Mouse (Mus musculus) liver, embryonic 14.5 days (tissue): ENCODE measurements around the gene Ndufaf3. TPM values are rescaled to one million over a fixed set of nuclear protein-coding genes. Genes with fewer than 3 reads are reported as not detected.

Experiments
- ATAC-seq: fragments of 200-750 bp; cut with Nextera tagmentation; 2 replicates; pipeline ENCODE4 v1.8.0; 2017; ENCODE audit warnings: moderate number of reproducible peaks, mild to moderate bottlenecking, moderate library complexity; ENCODE audit not compliant: insufficient read depth
- DNase-seq, 3 experiments: peaks; one replicate each; pipeline ENCODE4 v3.0.0-alpha.2; 2012 to 2013; ENCODE audit warnings: low read depth in 3 of 3, low spot score in 3 of 3
- H3K27ac ChIP-seq: fragments of 300-500 bp; sonication (generic); 2 replicates; pipeline ENCODE4 v1.5.1; 2014; ENCODE audit warnings: moderate library complexity, mild to moderate bottlenecking, control low read depth, inconsistent platforms
- H3K27me3 ChIP-seq: fragments of 300-500 bp; sonication (generic); 2 replicates; pipeline ENCODE4 v1.6.1; 2014; ENCODE audit warnings: mild to moderate bottlenecking, low read length, moderate library complexity; ENCODE audit not compliant: control insufficient read depth, insufficient read depth
- H3K36me3 ChIP-seq: fragments of 300-500 bp; sonication (generic); replicated peaks from 2 replicates; pipeline ENCODE4 v1.6.1; 2014; ENCODE audit warnings: low read depth; ENCODE audit not compliant: control insufficient read depth, insufficient read depth
- H3K4me1 ChIP-seq, 2 experiments: fragments of 200-500 bp in 1 of 2; fragments of 300-500 bp in 1 of 2; sonication (generic) in 1 of 2; replicated peaks; 2 replicates each; pipeline ENCODE4 v1.6.1; 2012 to 2014; ENCODE audit warnings: antibody characterized with exemption in 1 of 2, inconsistent platforms in 1 of 2, low read length in 1 of 2; ENCODE audit not compliant: control insufficient read depth in 2 of 2, insufficient read depth in 2 of 2
- H3K4me2 ChIP-seq: fragments of 300-500 bp; sonication (generic); 2 replicates; pipeline ENCODE4 v1.6.1; 2014; ENCODE audit warnings: low read depth, mild to moderate bottlenecking, control low read depth, moderate library complexity
- H3K4me3 ChIP-seq, 2 experiments: fragments of 200-500 bp in 1 of 2; fragments of 300-500 bp in 1 of 2; sonication (generic) in 1 of 2; 2 replicates each; pipeline ENCODE4 v1.5.1; 2012 to 2014; ENCODE audit warnings: low read depth in 2 of 2, low read length in 2 of 2, mild to moderate bottlenecking in 2 of 2, control low read depth in 1 of 2, inconsistent platforms in 1 of 2, moderate library complexity in 1 of 2; ENCODE audit not compliant: insufficient read depth in 1 of 2
- H3K9ac ChIP-seq: fragments of 300-500 bp; sonication (generic); replicated peaks from 2 replicates; pipeline ENCODE4 v1.6.1; 2014; ENCODE audit warnings: mild to moderate bottlenecking, control low read depth, moderate library complexity
- H3K9me3 ChIP-seq: fragments of 300-500 bp; sonication (generic); 2 replicates; pipeline ENCODE4 v1.6.1; 2016; ENCODE audit warnings: low read length, mixed read lengths; ENCODE audit not compliant: control insufficient read depth
- CTCF ChIP-seq: IDR thresholded peaks from 2 replicates; pipeline ENCODE4 v1.5.1; 2016; ENCODE audit warnings: antibody characterized with exemption, low read depth, control low read depth
- EP300 ChIP-seq: IDR thresholded peaks from 2 replicates; pipeline ENCODE4 v1.6.1; 2016; ENCODE audit warnings: antibody characterized with exemption, low read depth
- WGBS: fragments of 180-500 bp; shearing (Covaris S2); extraction: QIAGEN DNeasy Blood & Tissue Kit; methylation state at CpG from one replicate; pipeline ENCODE4 v1.1.7; 2014; ENCODE audit not compliant: insufficient replicate concordance; 5-methylcytosine and 5-hydroxymethylcytosine counted together
- polyA plus RNA-seq, 2 experiments: library from polyadenylated mRNA; depleted of rRNA in 1 of 2; stranded (reverse) in 1 of 2; unstranded in 1 of 2; fragments of >200 nt; fragmentation: Nextera tagmentation in 1 of 2; extraction: Ambion mirVana in 1 of 2; gene quantifications; 2 replicates each; pipeline versions ENCODE4 v1.2.1 to v1.2.3; 2012 to 2014

Gene Ndufaf3
- polyA plus RNA-seq, 2 experiments = 12.1 to 36.1 TPM

DNA sequence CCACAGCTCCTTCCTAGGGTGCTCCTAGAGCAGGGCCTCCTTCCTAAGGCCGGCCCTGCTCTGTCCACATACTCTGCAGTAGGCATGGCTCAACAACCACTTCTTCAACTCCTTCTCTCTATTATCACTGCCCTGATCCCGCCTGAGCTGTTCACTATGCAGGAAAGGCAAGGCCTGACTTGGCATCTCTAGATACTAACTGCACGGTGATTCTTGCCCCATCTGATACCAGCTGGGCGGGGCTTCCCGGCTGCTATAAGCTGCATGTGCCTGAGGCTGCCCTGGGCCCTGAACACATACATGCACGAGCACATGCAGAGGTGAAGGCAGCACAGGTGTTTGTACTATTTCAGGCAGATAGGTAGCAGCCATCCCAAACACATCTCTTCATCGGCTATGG is 3.1 kb downstream of the Ndufaf3 start:
- Histone ChIP-seq H3K4me1 (peaks cover 22 to 29% of the 10 kb centered on the region in 2 experiments), H3K27ac (no peak overlapping the region), H3K9me3 (no peaks in the 10 kb centered on the region), H3K36me3 (peaks cover 36% of the 10 kb centered on the region), H3K27me3 (no peaks in the 10 kb centered on the region), H3K4me3 (no peak overlapping the region), H3K4me2 (no peak overlapping the region), H3K9ac (no peak overlapping the region)
- ATAC-seq = no peak
- DNase-seq = no peak
- TF ChIP-seq CTCF = no peak
- no peak for TF ChIP-seq EP300
- WGBS = 46% methylated on average over 7 of the region's 7 CpGs

GRCm38 (mm10) chr9:108563671-108564070 is 3.6 kb downstream of the Ndufaf3 start:
- Histone ChIP-seq H3K4me3 (no peak overlapping the region), H3K9ac (no peak overlapping the region), H3K36me3 (peaks cover 41% of the 10 kb centered on the region), H3K27ac (no peak overlapping the region), H3K9me3 (no peaks in the 10 kb centered on the region), H3K4me2 (no peak overlapping the region), H3K27me3 (no peaks in the 10 kb centered on the region), H3K4me1 (peaks cover 18 to 24% of the 10 kb centered on the region in 2 experiments)
- no peak for DNase-seq
- 85% methylated on average over 8 of the region's 8 CpGs for WGBS
- TF ChIP-seq CTCF (no peak), EP300 (no peak)
- no peak for ATAC-seq

DNA sequence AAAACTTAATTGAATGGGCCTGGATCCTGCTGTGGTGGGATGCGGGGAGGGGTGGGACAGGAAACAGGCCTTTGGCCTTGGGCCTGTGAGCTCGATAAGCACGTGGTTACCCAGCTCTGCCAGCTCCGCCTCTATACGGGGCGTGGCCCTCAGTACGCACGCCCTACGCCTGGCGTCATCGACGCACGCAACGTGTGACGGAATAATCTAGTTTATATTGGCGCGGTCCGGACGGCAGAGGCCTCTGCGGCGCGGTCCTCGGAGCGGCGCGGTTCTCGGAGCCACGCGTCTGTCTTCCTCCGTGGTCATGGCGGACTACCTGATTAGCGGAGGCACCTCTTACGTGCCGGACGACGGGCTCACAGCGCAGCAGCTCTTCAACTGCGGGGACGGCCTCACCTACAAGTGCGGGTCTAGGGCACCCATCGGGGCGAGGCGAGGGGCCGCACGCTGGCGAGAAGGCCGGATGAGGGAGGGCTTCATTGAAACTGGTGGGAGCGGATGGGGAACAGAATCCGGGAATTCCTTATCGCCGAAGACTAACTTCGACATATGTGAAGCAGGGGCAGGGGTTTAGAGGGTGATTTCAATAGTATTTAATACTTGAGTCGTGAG is 6.9 kb downstream of the Ndufaf3 start, which contains the start of gene Impdh2:
TSS of gene Impdh2 (plus strand) at position 60 of the 615 bp plus-strand sequence.
- H3K27ac ChIP-seq = peak within 1 kb of the TSS; percentile 66
- under 1% methylated on average over 50 of the region's 53 CpGs for WGBS
- H3K4me2 ChIP-seq = peak within 1 kb of the TSS; percentile 97
- H3K4me3 ChIP-seq = peak within 1 kb of the TSS; percentile 78 to 81
- H3K4me1 ChIP-seq = peaks cover 11 to 14% of the 10 kb centered on the region in 2 experiments; a peak in 3 of 4 replicates
- H3K9ac ChIP-seq = peak within 1 kb of the TSS; percentile 82
- peaks cover 64% of the 10 kb centered on the region for H3K36me3 ChIP-seq
- ATAC-seq = peak; percentile 98
- TF ChIP-seq CTCF = peak; percentile 33; the same call in 1 of the 2 replicates
- no peak for TF ChIP-seq EP300
- no peaks in the 10 kb centered on the region for H3K9me3 ChIP-seq
- no peaks in the 10 kb centered on the region for H3K27me3 ChIP-seq
- DNase-seq = peak; percentile 93 to 95 (median 94)

DNA sequence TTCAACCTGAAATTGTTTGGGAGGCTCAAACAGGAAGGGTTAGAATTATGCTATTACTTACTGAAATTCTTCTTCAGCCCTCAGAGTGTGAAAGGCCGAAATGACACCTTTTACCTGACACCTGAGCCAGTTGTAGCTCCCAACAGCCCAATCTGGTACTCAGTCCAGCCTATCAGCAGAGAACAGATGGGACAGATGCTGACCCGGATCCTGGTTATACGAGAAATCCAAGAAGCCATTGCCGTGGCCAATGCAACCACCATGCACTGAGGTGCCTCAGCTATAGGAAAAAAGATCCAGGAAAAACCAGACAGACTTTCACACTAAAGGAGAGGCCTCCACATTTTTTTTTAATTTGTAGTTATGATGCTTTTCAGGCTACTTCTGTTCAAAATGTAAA is 8.1 kb downstream of the Ndufaf3 start:
- H3K9ac ChIP-seq = no peak overlapping the region
- no peak overlapping the region for H3K4me2 ChIP-seq
- TF ChIP-seq CTCF (no peak), EP300 (no peak)
- ATAC-seq (no peak), DNase-seq (no peak)
- no peaks in the 10 kb centered on the region for H3K27me3 ChIP-seq
- WGBS = 73% methylated on average over 4 of the region's 4 CpGs
- no peak overlapping the region for H3K27ac ChIP-seq
- H3K36me3 ChIP-seq = peaks cover 65% of the 10 kb centered on the region
- no peaks in the 10 kb centered on the region for H3K9me3 ChIP-seq
- H3K4me3 ChIP-seq = no peak overlapping the region
- H3K4me1 ChIP-seq = peaks cover 10 to 14% of the 10 kb centered on the region in 2 experiments; a peak in 3 of 4 replicates

GRCm38 (mm10) chr9:108546875-108547274 is 20.4 kb downstream of the Ndufaf3 start:
- Histone ChIP-seq H3K9me3 (no peaks in the 10 kb centered on the region), H3K27ac (no peak overlapping the region), H3K9ac (no peak overlapping the region), H3K4me2 (no peak overlapping the region), H3K36me3 (peaks cover 76% of the 10 kb centered on the region), H3K27me3 (no peaks in the 10 kb centered on the region), H3K4me1 (peaks cover 2 to 4% of the 10 kb centered on the region in 2 experiments; a peak in 2 of 4 replicates), H3K4me3 (no peak overlapping the region)
- no peak for TF ChIP-seq CTCF
- TF ChIP-seq EP300 = no peak
- ATAC-seq (no peak), DNase-seq (no peak)
- WGBS = 91% methylated on average over 1 of the region's 1 CpGs
